Mouse (Mus musculus) intestine, embryonic 15.5 days (tissue): ENCODE results near the gene Pnkd. TPM values are rescaled to one million over a fixed set of nuclear protein-coding genes. Genes with fewer than 3 reads are reported as not detected.

Experiments
- ATAC-seq: fragments of 200-750 bp; cut with Nextera tagmentation; 2 replicates; pipeline ENCODE4 v1.8.0; 2017; ENCODE audit warnings: moderate TSS enrichment, moderate library complexity
- H3K27ac ChIP-seq: fragments of 300-500 bp; sonication (generic); 2 replicates; pipeline ENCODE4 v1.5.1; 2015; ENCODE audit warnings: mild to moderate bottlenecking, inconsistent platforms
- H3K27me3 ChIP-seq: fragments of 300-500 bp; sonication (generic); replicated peaks from 2 replicates; pipeline ENCODE4 v1.6.1; 2015; ENCODE audit warnings: inconsistent platforms
- H3K36me3 ChIP-seq: fragments of 300-500 bp; sonication (generic); 2 replicates; pipeline ENCODE4 v1.6.1; 2015; ENCODE audit warnings: inconsistent platforms
- H3K4me1 ChIP-seq: fragments of 300-500 bp; sonication (generic); replicated peaks from 2 replicates; pipeline ENCODE4 v1.6.1; 2015; ENCODE audit warnings: inconsistent platforms
- H3K4me2 ChIP-seq: fragments of 300-500 bp; sonication (generic); replicated peaks from 2 replicates; pipeline ENCODE4 v1.6.1; 2015; ENCODE audit warnings: mild to moderate bottlenecking, inconsistent platforms
- H3K4me3 ChIP-seq: fragments of 300-500 bp; sonication (generic); replicated peaks from 2 replicates; pipeline ENCODE4 v1.5.1; 2015; ENCODE audit warnings: inconsistent platforms
- H3K9ac ChIP-seq: fragments of 300-500 bp; sonication (generic); 2 replicates; pipeline ENCODE4 v1.6.1; 2015; ENCODE audit warnings: inconsistent platforms
- H3K9me3 ChIP-seq: fragments of 300-500 bp; sonication (generic); 2 replicates; pipeline ENCODE4 v1.6.1; 2016; ENCODE audit warnings: inconsistent platforms
- WGBS: fragments of 180-500 bp; shearing (Covaris S2); methylation state at CpG from one replicate; pipeline ENCODE4 v1.1.7; 2015; 5-methylcytosine and 5-hydroxymethylcytosine counted together
- polyA plus RNA-seq: library from polyadenylated mRNA; unstranded; fragments of >200 nt; fragmentation: Nextera tagmentation; extraction: Ambion mirVana; gene quantifications from 2 replicates; pipeline ENCODE4 v1.2.1, GENCODE M21; 2015

Pnkd gene
- 120 and 127 TPM in 2 replicates for polyA plus RNA-seq

GRCm38 (mm10) chr1:74284543-74285160, at the start of gene Pnkd, which contains the start of gene Aamp:
TSS of gene Pnkd (plus strand) at chr1:74284930.
TSS of gene Aamp (minus strand) at chr1:74284738.
- Histone ChIP-seq H3K27ac (peak within 1 kb of the TSS; percentile 88), H3K4me2 (peak within 1 kb of the TSS; percentile 79), H3K4me1 (peaks cover 41% of the 10 kb centered on the region), H3K27me3 (no peaks in the 10 kb centered on the region), H3K4me3 (peak within 1 kb of the TSS; percentile 81), H3K36me3 (peaks cover 39% of the 10 kb centered on the region), H3K9ac (peak within 1 kb of the TSS; percentile 75), H3K9me3 (no peaks in the 10 kb centered on the region)
- ATAC-seq = peak; percentile 97
- under 1% methylated on average over 56 of the region's 56 CpGs for WGBS

GRCm38 (mm10) chr1:74235938-74236589, 48.7 kb upstream of the Pnkd start, which contains the start of gene Arpc2:
TSS of gene Arpc2 (plus strand) at chr1:74236084.
- peak; percentile 91 for ATAC-seq

GRCm38 (mm10) chr1:74236590-74237317, 48.0 kb upstream of the Pnkd start:
- no peaks in the 10 kb centered on the region for H3K36me3 ChIP-seq
- H3K27ac ChIP-seq = peak overlapping the region; percentile 95
- peaks cover 24% of the 10 kb centered on the region for H3K4me1 ChIP-seq
- H3K27me3 ChIP-seq = no peaks in the 10 kb centered on the region
- peak overlapping the region; percentile 83 for H3K4me2 ChIP-seq
- WGBS = under 1% methylated on average over 52 of the region's 57 CpGs
- H3K9me3 ChIP-seq = no peaks in the 10 kb centered on the region
- peak overlapping the region; percentile 85 for H3K9ac ChIP-seq
- ATAC-seq = peak; percentile 56
- H3K4me3 ChIP-seq = peak overlapping the region; percentile 79

More at GRCm38 (mm10) chr1:74235938-74236589, 48.7 kb upstream of the Pnkd start, which contains the start of gene Arpc2:
- WGBS = 2% methylated on average over 50 of the region's 55 CpGs
- no peaks in the 10 kb centered on the region for H3K36me3 ChIP-seq
- H3K27ac ChIP-seq = peak within 1 kb of the TSS; percentile 95
- peak within 1 kb of the TSS; percentile 85 for H3K9ac ChIP-seq
- H3K27me3 ChIP-seq = no peaks in the 10 kb centered on the region
- H3K4me3 ChIP-seq = peak within 1 kb of the TSS; percentile 79
- no peaks in the 10 kb centered on the region for H3K9me3 ChIP-seq
- H3K4me1 ChIP-seq = peaks cover 22% of the 10 kb centered on the region
- H3K4me2 ChIP-seq = peak within 1 kb of the TSS; percentile 83

- no peak for ATAC-seq
- Histone ChIP-seq H3K4me3 (peak overlapping the region; percentile 79), H3K9ac (peak overlapping the region; percentile 85), H3K4me2 (peak overlapping the region; percentile 83), H3K27ac (0 out of 2 replicates have a peak overlapping the region, but pooled peaks have one; percentile 95), H3K36me3 (no peaks in the 10 kb centered on the region), H3K27me3 (no peaks in the 10 kb centered on the region), H3K4me1 (peaks cover 24% of the 10 kb centered on the region), H3K9me3 (no peaks in the 10 kb centered on the region)
- WGBS = 14% methylated on average over 5 of the region's 5 CpGs
Measured at GRCm38 (mm10) chr1:74237671-74238070, 47.1 kb upstream of the Pnkd start.

GRCm38 (mm10) chr1:74238136-74238535, 46.6 kb upstream of the Pnkd start:
- H3K27ac ChIP-seq = no peak overlapping the region
- no peaks in the 10 kb centered on the region for H3K27me3 ChIP-seq
- no peak for ATAC-seq
- no peaks in the 10 kb centered on the region for H3K36me3 ChIP-seq
- H3K4me3 ChIP-seq = peak overlapping the region; percentile 79
- WGBS = 58% methylated on average over 1 of the region's 1 CpGs
- peaks cover 26% of the 10 kb centered on the region for H3K4me1 ChIP-seq
- H3K9ac ChIP-seq = 0 out of 2 replicates have a peak overlapping the region, but pooled peaks have one; percentile 85
- peak overlapping the region; percentile 83 for H3K4me2 ChIP-seq
- no peaks in the 10 kb centered on the region for H3K9me3 ChIP-seq

- Histone ChIP-seq H3K36me3 (no peaks in the 10 kb centered on the region), H3K4me2 (peak overlapping the region; percentile 83), H3K9ac (peak overlapping the region; percentile 10), H3K4me3 (peak overlapping the region; percentile 6), H3K9me3 (no peaks in the 10 kb centered on the region), H3K4me1 (peaks cover 26% of the 10 kb centered on the region), H3K27ac (peak overlapping the region; percentile 66), H3K27me3 (no peaks in the 10 kb centered on the region)
- ATAC-seq = peak; percentile 42; the same call in 1 of the 2 replicates
- 13% methylated on average over 7 of the region's 7 CpGs for WGBS
Measured at GRCm38 (mm10) chr1:74239162-74239561, 45.6 kb upstream of the Pnkd start.

- Histone ChIP-seq H3K4me3 (peak overlapping the region; percentile 6), H3K9ac (peak overlapping the region; percentile 4), H3K27me3 (no peaks in the 10 kb centered on the region), H3K36me3 (no peaks in the 10 kb centered on the region), H3K4me1 (peaks cover 26% of the 10 kb centered on the region), H3K27ac (peak overlapping the region; percentile 66; the same call in 1 of the 2 replicates), H3K9me3 (no peaks in the 10 kb centered on the region), H3K4me2 (peak overlapping the region; percentile 83)
- WGBS = 29% methylated on average over 11 of the region's 11 CpGs
- no peak for ATAC-seq
Measured at GRCm38 (mm10) chr1:74239618-74240017, 45.1 kb upstream of the Pnkd start.

GRCm38 (mm10) chr1:74240311-74240710, 44.4 kb upstream of the Pnkd start:
- no peaks in the 10 kb centered on the region for H3K9me3 ChIP-seq
- no peaks in the 10 kb centered on the region for H3K27me3 ChIP-seq
- H3K4me2 ChIP-seq = peak overlapping the region; percentile 37
- peak overlapping the region; percentile 66 for H3K27ac ChIP-seq
- no peak overlapping the region for H3K9ac ChIP-seq
- no peak for ATAC-seq
- H3K36me3 ChIP-seq = no peaks in the 10 kb centered on the region
- peaks cover 28% of the 10 kb centered on the region for H3K4me1 ChIP-seq
- WGBS = 22% methylated on average over 6 of the region's 6 CpGs
- no peak overlapping the region for H3K4me3 ChIP-seq

GRCm38 (mm10) chr1:74240832-74241231, 43.9 kb upstream of the Pnkd start:
- peak overlapping the region; percentile 30; the same call in 1 of the 2 replicates for H3K4me2 ChIP-seq

GRCm38 (mm10) chr1:74245525-74245924, 39.2 kb upstream of the Pnkd start:
- H3K36me3 ChIP-seq = no peaks in the 10 kb centered on the region; the same call in 1 of the 2 replicates
- no peak overlapping the region for H3K27ac ChIP-seq
- 43% methylated on average over 2 of the region's 2 CpGs for WGBS
- H3K9me3 ChIP-seq = no peaks in the 10 kb centered on the region
- H3K27me3 ChIP-seq = no peaks in the 10 kb centered on the region
- no peak for ATAC-seq
- H3K4me1 ChIP-seq = peaks cover 20% of the 10 kb centered on the region
- no peak overlapping the region for H3K4me2 ChIP-seq
- H3K9ac ChIP-seq = no peak overlapping the region
- no peak overlapping the region for H3K4me3 ChIP-seq

More at GRCm38 (mm10) chr1:74240832-74241231, 43.9 kb upstream of the Pnkd start:
- Histone ChIP-seq H3K36me3 (no peaks in the 10 kb centered on the region), H3K4me3 (no peak overlapping the region), H3K27me3 (no peaks in the 10 kb centered on the region), H3K9ac (no peak overlapping the region), H3K4me1 (peaks cover 28% of the 10 kb centered on the region), H3K27ac (peak overlapping the region; percentile 66), H3K9me3 (no peaks in the 10 kb centered on the region)
- ATAC-seq = no peak
- 51% methylated on average over 4 of the region's 4 CpGs for WGBS

- Histone ChIP-seq H3K4me1 (peaks cover 11% of the 10 kb centered on the region), H3K27ac (peak overlapping the region; percentile 84), H3K27me3 (no peaks in the 10 kb centered on the region), H3K4me2 (no peak overlapping the region), H3K9ac (no peak overlapping the region), H3K4me3 (no peak overlapping the region), H3K36me3 (peaks cover 19% of the 10 kb centered on the region; the same call in 1 of the 2 replicates), H3K9me3 (no peaks in the 10 kb centered on the region)
- ATAC-seq = peak; percentile 79
- WGBS = 28% methylated on average over 1 of the region's 1 CpGs
Measured at GRCm38 (mm10) chr1:74248799-74249198, 35.9 kb upstream of the Pnkd start.
